Mouse (Mus musculus) heart, postnatal 0 days (tissue): ENCODE data around the gene Dnajc13.

Experiments used
- CTCF ChIP-seq: IDR thresholded peaks from 2 replicates; pipeline ENCODE4 v1.5.1; 2016; ENCODE audit warnings: antibody characterized with exemption, control low read depth, low read depth
- EP300 ChIP-seq: IDR thresholded peaks from 2 replicates; pipeline ENCODE4 v1.6.1; 2016; ENCODE audit warnings: antibody characterized with exemption, low read depth

- no peak for TF ChIP-seq CTCF
- no peak for TF ChIP-seq EP300
Measured at GRCm38 (mm10) chr9:104281737-104282136, 19.0 kb upstream of the Dnajc13 start.
